Mouse (Mus musculus) midbrain, embryonic 16.5 days (tissue): ENCODE measurements around the gene Has3. TPM values are rescaled to one million over a fixed set of nuclear protein-coding genes. Genes with fewer than 3 reads are reported as not detected.
A peak's percentile ranks its signal among the peaks of the same experiment; 100 is the strongest.

Experiments
- ATAC-seq: fragments of 200-750 bp; cut with Nextera tagmentation; 2 replicates; pipeline ENCODE4 v1.8.0; 2017; ENCODE audit warnings: moderate TSS enrichment
- H3K27ac ChIP-seq: fragments of 300-500 bp; sonication (generic); 2 replicates; pipeline ENCODE4 v1.5.1; 2014; ENCODE audit warnings: mild to moderate bottlenecking, low read length, mixed read lengths
- H3K27me3 ChIP-seq: fragments of 300-500 bp; sonication (generic); 2 replicates; pipeline ENCODE4 v1.6.1; 2014; ENCODE audit warnings: low read depth, low read length, mixed read lengths; ENCODE audit not compliant: control insufficient read depth, insufficient read depth
- H3K36me3 ChIP-seq: fragments of 300-500 bp; sonication (generic); 2 replicates; pipeline ENCODE4 v1.6.1; 2014; ENCODE audit warnings: mild to moderate bottlenecking, low read length, moderate library complexity, mixed read lengths; ENCODE audit not compliant: control insufficient read depth, insufficient read depth
- H3K4me1 ChIP-seq: fragments of 300-500 bp; sonication (generic); 2 replicates; pipeline ENCODE4 v1.6.1; 2014; ENCODE audit warnings: mild to moderate bottlenecking, low read length, mixed read lengths; ENCODE audit not compliant: control insufficient read depth, insufficient read depth
- H3K4me2 ChIP-seq: fragments of 300-500 bp; sonication (generic); 2 replicates; pipeline ENCODE4 v1.6.1; 2014; ENCODE audit warnings: mild to moderate bottlenecking, low read length, mixed read lengths
- H3K4me3 ChIP-seq: fragments of 300-500 bp; sonication (generic); 2 replicates; pipeline ENCODE4 v1.5.1; 2014; ENCODE audit warnings: low read depth, mild to moderate bottlenecking, low read length, moderate library complexity, mixed read lengths
- H3K9ac ChIP-seq: fragments of 300-500 bp; sonication (generic); 2 replicates; pipeline ENCODE4 v1.6.1; 2014; ENCODE audit warnings: low read depth, low read length, mixed read lengths
- H3K9me3 ChIP-seq: fragments of 300-500 bp; sonication (generic); replicated peaks from 2 replicates; pipeline ENCODE4 v1.6.1; 2014; ENCODE audit warnings: mild to moderate bottlenecking, low read length, mixed read lengths; ENCODE audit not compliant: control insufficient read depth, poor library complexity, severe bottlenecking
- WGBS: fragments of 180-500 bp; shearing (Covaris S2); extraction: QIAGEN DNeasy Blood & Tissue Kit; methylation state at CpG from one replicate; pipeline ENCODE4 v1.1.7; 2014; 5-methylcytosine and 5-hydroxymethylcytosine counted together
- polyA plus RNA-seq: library from polyadenylated mRNA; unstranded; fragments of >200 nt; fragmentation: Nextera tagmentation; extraction: Ambion mirVana; gene quantifications from 2 replicates; pipeline ENCODE4 v1.2.1, GENCODE M21; 2015

Gene Has3
- 1.2 and 1.5 TPM in 2 replicates for polyA plus RNA-seq

- peak within 1 kb of the TSS; percentile 90 for H3K4me2 ChIP-seq
- no peaks in the 10 kb centered on the region for H3K9me3 ChIP-seq
- H3K27me3 ChIP-seq = peaks cover 17% of the 10 kb centered on the region
- H3K4me3 ChIP-seq = peak within 1 kb of the TSS; percentile 73
- WGBS = 1% methylated on average over 18 of the region's 18 CpGs
- peak within 1 kb of the TSS; percentile 78 for H3K27ac ChIP-seq
- peaks cover 26% of the 10 kb centered on the region for H3K4me1 ChIP-seq
- peaks cover 3% of the 10 kb centered on the region; the same call in 1 of the 2 replicates for H3K36me3 ChIP-seq
- ATAC-seq = no peak
- H3K9ac ChIP-seq = peak within 1 kb of the TSS; percentile 83
These were observed at the start of gene Has3 for GRCm38 (mm10) chr8:106870051-106870450. Gene Has3 (plus strand): TSS chr8:106870242.

DNA sequence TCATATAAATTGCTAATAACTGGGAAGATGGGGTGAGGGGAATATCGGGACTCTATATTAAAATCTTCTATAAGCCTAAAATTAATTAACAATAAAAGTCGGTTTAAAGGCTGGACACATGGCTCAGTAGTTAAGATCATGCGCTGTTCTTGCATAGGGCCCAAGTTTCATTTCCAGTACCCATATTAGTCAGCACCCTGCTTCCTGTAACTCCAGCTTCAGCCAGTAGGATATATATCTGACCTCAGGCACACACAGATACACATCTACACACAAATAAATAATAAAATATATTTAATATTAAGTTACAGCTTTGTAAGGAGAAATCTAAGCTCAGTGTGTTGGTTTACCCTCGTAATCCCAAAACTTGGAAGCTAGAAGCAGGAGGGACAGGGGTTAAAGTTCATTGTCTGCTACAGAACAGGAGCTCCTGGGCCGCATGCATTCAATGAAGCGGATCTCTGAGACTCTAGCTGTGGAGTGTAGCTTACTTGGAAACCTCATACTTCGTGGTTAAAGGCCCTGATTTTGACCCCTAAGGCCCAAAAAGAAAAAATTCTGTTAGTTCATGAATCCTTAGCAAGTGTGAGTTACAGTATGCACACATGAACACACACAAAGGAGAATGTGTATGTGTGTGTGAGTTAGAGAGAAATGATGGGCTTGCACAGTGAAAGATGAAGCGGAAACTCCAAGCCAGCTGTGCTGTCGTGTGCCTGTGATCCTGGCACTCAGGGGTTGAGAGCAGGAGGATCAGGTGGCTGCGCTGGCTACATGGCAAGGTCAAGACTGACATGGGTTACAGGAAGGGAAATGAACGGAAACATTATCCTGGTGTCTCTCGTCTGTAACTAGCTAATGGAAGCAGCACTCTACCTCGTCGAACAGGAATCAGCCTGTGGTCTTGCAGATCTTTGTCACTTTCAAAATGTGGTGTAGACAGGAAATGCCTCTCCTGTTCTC, 49.2 kb upstream of the Has3 start:
- no peak overlapping the region for H3K27ac ChIP-seq
- H3K4me3 ChIP-seq = no peak overlapping the region
- no peaks in the 10 kb centered on the region for H3K36me3 ChIP-seq
- no peaks in the 10 kb centered on the region for H3K4me1 ChIP-seq
- no peaks in the 10 kb centered on the region for H3K27me3 ChIP-seq
- no peak overlapping the region for H3K9ac ChIP-seq
- 86% methylated on average over 14 of the region's 14 CpGs for WGBS
- H3K4me2 ChIP-seq = no peak overlapping the region
- no peaks in the 10 kb centered on the region for H3K9me3 ChIP-seq
- no peak for ATAC-seq

DNA sequence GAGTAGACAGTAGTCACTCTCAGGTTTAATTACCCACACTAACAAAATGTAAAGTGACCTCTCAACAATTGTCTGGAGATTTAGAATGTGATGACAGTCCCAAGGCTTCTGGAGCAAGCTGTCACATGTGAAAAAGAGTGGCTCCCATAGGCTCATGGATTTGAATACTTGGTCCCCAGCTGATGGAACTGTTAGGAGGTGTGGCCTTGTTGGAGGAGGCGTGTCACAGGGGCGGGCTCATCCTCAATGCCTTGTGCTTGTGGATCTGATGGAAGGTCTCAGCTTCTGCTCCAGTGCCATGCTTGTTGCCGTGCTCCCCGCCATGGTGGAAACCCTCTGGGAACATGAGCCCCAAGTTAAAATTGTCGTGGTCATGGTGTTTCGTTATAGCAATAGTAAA, 41.1 kb upstream of the Has3 start:
- 85% methylated on average over 6 of the region's 6 CpGs for WGBS
- H3K27me3 ChIP-seq = no peaks in the 10 kb centered on the region
- no peaks in the 10 kb centered on the region for H3K36me3 ChIP-seq
- no peaks in the 10 kb centered on the region for H3K9me3 ChIP-seq
- no peak overlapping the region for H3K9ac ChIP-seq
- H3K4me1 ChIP-seq = no peaks in the 10 kb centered on the region
- ATAC-seq = no peak
- H3K27ac ChIP-seq = no peak overlapping the region
- no peak overlapping the region for H3K4me2 ChIP-seq
- H3K4me3 ChIP-seq = no peak overlapping the region

- Histone ChIP-seq H3K27ac (no peak overlapping the region), H3K4me3 (no peak overlapping the region), H3K9ac (no peak overlapping the region), H3K36me3 (no peaks in the 10 kb centered on the region), H3K4me2 (no peak overlapping the region), H3K4me1 (no peaks in the 10 kb centered on the region), H3K27me3 (no peaks in the 10 kb centered on the region), H3K9me3 (no peaks in the 10 kb centered on the region)
- ATAC-seq = no peak
- WGBS = 83% methylated on average over 5 of the region's 5 CpGs
These were observed 40.5 kb upstream of the Has3 start for GRCm38 (mm10) chr8:106829526-106830045.

GRCm38 (mm10) chr8:106834899-106835298, 35.1 kb upstream of the Has3 start:
- no peak overlapping the region for H3K4me2 ChIP-seq
- ATAC-seq = no peak
- no peak overlapping the region for H3K9ac ChIP-seq
- no peaks in the 10 kb centered on the region for H3K9me3 ChIP-seq
- no peak overlapping the region for H3K4me3 ChIP-seq
- WGBS = 97% methylated on average over 1 of the region's 1 CpGs
- H3K27ac ChIP-seq = no peak overlapping the region
- H3K4me1 ChIP-seq = peaks cover 9% of the 10 kb centered on the region
- H3K27me3 ChIP-seq = no peaks in the 10 kb centered on the region
- no peaks in the 10 kb centered on the region for H3K36me3 ChIP-seq

DNA sequence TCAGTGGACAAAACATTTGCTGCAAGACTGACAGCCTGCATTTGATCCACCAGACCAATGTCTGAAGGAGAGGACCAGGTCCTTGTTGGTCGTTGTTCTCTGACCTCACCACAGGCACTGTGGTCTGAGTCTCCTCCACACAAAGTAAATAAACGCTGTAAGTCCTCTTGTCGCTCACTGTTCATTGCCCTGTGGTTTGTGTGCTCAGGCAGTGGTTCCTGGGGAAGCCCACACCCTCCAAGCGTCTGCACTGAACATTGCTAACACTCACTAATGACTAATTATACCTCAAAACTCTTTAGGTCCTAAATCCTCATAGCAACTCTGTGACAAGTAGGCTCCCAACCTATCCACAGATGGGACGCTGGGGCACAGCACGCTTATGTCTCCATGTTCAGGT, 33.5 kb upstream of the Has3 start:
- Histone ChIP-seq H3K4me2 (no peak overlapping the region), H3K27ac (no peak overlapping the region), H3K27me3 (no peaks in the 10 kb centered on the region), H3K9me3 (no peaks in the 10 kb centered on the region), H3K4me3 (no peak overlapping the region), H3K9ac (no peak overlapping the region), H3K4me1 (peaks cover 13% of the 10 kb centered on the region), H3K36me3 (no peaks in the 10 kb centered on the region)
- WGBS = 88% methylated on average over 6 of the region's 6 CpGs
- ATAC-seq = no peak

DNA sequence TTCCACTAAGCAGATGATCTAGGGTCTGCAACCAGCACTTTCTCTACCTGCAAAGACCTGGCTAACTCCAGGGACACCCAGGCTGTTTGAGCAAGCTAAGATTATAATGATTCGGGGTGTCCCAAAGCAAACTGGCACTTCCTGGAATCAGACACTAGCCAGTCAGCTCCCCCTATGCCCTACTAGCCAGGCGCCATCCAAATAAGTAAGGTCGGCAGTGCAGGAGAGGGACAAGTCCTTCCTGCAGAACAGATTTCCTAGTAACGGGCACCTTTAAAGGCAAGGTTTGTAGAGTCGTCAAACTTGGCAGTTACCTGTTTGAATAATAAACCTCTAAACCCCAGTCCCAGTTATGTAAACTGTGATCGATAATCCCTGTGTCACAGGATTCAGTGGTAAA, 31.2 kb upstream of the Has3 start:
- Histone ChIP-seq H3K9ac (no peak overlapping the region), H3K27ac (peak overlapping the region; percentile 88), H3K36me3 (no peaks in the 10 kb centered on the region), H3K4me2 (no peak overlapping the region), H3K4me1 (peaks cover 13% of the 10 kb centered on the region), H3K4me3 (no peak overlapping the region), H3K27me3 (no peaks in the 10 kb centered on the region), H3K9me3 (no peaks in the 10 kb centered on the region)
- ATAC-seq = no peak
- WGBS = 70% methylated on average over 6 of the region's 6 CpGs

GRCm38 (mm10) chr8:106839209-106840001, 30.6 kb upstream of the Has3 start:
- H3K4me2 ChIP-seq = peak overlapping the region; percentile 22; the same call in 1 of the 2 replicates
- peak; percentile 77 for ATAC-seq
- H3K9ac ChIP-seq = peak overlapping the region; percentile 35
- H3K4me3 ChIP-seq = no peak overlapping the region
- H3K36me3 ChIP-seq = no peaks in the 10 kb centered on the region
- peaks cover 13% of the 10 kb centered on the region for H3K4me1 ChIP-seq
- no peaks in the 10 kb centered on the region for H3K9me3 ChIP-seq
- H3K27ac ChIP-seq = peak overlapping the region; percentile 88
- no peaks in the 10 kb centered on the region for H3K27me3 ChIP-seq
- WGBS = 22% methylated on average over 11 of the region's 11 CpGs
